Mouse (Mus musculus): ENCODE measurements at regions not wholly inside any gene's neighbourhood (a gene's known extent, or its start where the extent isn't known, plus 50 kb on each side); places are given as distances from the start of the nearest gene placed in this dataset.
A peak's percentile ranks its signal among the peaks of the same experiment; 100 is the strongest.

DNA sequence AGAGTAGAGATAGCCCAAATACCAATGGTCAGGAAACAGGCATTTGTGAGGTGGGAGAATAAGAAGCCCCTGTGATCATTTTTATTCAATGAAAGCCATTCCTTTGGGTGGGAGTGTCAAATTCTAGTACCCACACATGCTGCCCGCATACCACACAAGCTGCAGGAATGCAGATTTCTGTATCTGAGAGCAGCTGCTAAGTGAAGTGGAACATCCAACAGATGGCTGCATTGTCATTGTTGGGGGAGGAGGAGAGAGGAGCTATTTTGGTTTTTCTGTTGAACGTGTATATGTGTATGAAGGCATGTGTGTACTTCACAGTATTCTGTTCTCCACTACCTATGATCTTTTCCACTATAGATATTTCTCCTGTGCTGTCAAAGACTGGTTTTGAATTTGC is 392.3 kb upstream of the Mef2c start:
- DNase-seq (ENCODE audit: low read depth, low spot score) = peak; percentile 1

DNA sequence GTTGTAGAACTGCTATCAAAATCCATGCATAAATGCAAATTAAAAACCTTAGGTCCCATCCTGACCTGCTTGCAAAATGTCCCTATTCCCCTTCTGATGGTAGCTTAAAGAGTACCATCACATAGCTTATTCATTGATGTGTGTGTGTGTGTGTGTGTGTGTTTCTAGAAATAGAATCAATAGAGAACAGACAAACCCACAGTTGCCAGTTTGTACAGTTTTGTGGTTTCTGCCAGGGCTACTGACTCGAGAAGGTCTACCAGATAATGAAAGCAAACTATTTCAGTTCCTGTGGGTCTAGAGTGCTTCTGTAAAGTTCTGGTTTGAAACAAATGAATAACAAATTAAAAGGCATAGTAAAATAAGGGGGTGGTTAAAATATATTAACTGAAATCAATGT is 391.5 kb upstream of the Mef2c start:
- DNase-seq (ENCODE audit: low read depth, low spot score) = no peak

DNA sequence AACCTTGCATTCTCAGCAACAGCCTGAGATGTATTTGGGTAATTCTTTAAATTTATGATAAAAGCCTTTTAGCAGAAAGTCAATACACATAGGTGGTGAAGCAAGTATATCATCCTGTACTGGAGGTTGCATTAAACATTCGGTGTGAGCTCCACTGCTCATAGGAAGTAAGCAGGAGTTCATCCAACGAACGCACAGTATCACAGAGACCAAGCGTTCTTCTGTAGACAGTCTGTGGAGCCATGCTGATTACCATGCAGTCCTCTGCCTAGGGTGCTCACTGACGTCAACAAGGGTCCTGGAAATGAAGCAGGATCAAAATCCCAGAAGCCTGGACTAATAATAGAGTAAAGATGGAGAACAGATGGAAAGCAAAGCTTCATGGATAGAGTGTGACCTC is 391.1 kb upstream of the Mef2c start:
- no peak for DNase-seq (ENCODE audit: low read depth, low spot score)

DNA sequence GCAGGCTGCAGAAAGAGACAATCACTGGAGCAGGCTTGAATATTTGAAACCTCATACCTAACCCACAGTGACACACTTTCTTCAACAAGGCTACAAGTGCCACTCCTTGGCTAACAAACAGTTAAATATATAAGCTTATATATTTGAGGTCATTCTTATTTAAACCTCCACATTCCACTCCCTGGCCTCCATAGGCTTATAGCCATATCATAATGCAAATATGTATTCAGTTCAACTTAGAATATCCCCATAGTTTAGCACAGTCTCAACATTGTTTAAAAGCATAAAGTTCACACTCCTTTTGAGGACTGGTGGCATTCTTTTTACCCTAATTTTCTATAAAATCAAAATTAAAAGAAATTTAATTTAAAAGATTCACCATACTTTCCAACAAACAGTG is 390.0 kb upstream of the Mef2c start:
- DNase-seq (ENCODE audit: low read depth, low spot score) = no peak

DNA sequence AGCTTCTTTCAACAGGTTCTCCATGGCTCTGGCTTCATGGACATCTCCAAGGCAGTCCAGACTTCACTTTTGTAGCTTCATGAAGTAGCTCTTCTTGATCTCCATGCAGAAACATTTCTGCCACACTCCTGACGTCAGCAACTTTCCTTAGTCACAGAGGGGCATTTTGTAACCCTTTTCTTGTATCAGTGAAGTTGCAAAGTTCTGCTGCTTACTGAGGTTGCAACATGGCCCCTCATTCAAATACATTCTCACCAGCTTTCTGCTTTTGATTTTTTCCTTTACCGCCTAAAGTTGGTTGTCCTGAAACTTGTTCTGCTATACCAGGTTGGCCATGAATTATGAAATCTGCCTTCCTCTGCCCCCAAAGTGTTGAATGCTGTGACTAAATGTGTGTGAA is 389.4 kb upstream of the Mef2c start:
- DNase-seq (ENCODE audit: low read depth, low spot score) = no peak

DNA sequence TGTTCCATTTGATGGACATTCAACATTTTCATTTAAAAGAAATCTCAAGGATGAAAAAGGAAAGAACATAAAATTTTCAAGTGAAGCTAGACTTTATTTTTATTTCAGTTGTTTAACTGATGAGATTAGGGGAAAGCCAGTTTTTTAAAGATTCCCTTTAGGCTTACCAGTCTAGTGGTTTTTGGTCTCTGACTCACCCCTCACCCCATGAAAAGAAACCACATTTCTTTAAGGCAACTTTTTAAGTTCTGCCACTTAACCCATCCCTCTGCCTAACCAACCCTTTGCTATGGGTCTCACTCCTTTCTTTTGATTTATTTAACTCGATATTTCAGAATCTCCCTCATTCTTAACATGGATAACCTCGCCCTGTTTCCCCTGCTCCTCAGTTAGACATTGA is 388.1 kb upstream of the Mef2c start:
- DNase-seq (ENCODE audit: low read depth, low spot score) = no peak

DNA sequence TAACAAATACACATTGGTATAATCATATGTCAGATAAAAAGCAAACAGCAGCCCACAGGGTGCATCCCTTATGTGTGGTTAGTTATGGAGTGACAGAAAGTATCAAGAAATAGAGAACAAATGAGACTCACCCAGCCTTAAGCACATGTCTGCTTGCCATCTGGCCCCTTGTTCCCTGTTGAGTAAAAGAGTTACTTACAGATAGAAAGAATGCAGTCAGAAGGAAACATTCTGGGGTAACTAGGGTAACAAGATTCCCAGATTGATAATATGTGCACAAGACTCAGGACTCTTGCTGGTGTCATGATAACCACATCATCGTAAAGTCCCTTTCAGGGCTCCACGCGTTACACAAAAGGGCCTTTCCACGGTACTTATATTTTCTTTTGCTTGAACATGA is 383.5 kb upstream of the Mef2c start:
- no peak for DNase-seq (ENCODE audit: low read depth, low spot score)

DNA sequence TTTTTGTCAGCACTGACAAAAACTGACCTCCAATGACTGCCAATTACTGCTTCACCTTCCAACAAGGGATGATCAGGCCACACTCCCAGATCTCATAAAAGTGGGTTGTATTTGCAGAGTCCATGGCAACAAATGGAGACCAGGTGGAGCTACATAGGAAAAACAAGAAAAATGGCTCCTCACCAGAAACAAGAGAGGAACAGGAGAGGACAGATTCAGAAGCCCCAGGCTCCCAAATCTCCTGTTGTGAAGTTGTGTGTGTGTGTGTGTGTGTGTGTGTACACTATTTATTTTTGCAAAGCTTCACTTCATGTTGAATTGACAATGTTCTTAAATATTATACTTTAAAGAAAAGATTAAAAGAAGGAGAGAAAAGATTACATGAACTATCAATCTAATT is 380.2 kb upstream of the Mef2c start:
- DNase-seq (ENCODE audit: low read depth, low spot score) = no peak

DNA sequence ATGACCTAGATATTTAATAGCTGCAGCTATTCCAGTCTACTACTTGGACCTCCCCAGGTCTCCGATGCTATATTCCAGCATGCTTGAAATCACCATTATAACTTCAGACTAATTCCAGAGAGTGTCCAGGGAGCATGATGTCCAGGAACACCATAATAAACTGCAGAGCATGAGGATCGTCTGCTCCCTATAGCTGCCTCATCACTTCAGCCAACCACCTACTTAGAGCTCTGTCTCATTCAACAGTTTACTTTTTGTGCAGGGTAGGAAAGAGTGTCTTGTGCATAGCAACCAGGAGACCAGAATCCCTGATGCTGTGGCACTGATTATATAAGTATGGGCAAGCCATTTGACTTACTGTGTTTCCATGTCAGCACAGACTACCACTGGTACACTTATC is 379.2 kb upstream of the Mef2c start:
- no peak for DNase-seq (ENCODE audit: low read depth, low spot score)

DNA sequence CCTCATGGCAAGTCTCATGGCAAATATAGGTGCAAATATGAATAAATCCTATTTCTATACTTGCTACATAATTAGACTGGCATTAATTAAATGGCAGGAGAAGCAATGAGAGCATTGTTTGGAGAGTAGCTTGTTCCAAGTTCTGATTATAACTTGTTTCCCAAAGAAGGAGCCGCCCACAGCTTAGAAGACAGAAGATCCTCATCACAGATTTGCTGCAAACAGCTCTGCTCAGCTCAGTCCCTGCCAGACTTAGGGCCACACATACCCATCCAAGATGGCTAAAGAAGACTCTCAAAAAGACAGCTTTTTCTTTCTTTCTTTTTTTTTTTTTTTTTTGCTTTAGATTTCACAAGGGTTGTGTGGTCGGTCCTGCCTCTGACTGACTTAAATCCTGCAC is 377.4 kb upstream of the Mef2c start:
- DNase-seq (ENCODE audit: low read depth, low spot score) = no peak

DNA sequence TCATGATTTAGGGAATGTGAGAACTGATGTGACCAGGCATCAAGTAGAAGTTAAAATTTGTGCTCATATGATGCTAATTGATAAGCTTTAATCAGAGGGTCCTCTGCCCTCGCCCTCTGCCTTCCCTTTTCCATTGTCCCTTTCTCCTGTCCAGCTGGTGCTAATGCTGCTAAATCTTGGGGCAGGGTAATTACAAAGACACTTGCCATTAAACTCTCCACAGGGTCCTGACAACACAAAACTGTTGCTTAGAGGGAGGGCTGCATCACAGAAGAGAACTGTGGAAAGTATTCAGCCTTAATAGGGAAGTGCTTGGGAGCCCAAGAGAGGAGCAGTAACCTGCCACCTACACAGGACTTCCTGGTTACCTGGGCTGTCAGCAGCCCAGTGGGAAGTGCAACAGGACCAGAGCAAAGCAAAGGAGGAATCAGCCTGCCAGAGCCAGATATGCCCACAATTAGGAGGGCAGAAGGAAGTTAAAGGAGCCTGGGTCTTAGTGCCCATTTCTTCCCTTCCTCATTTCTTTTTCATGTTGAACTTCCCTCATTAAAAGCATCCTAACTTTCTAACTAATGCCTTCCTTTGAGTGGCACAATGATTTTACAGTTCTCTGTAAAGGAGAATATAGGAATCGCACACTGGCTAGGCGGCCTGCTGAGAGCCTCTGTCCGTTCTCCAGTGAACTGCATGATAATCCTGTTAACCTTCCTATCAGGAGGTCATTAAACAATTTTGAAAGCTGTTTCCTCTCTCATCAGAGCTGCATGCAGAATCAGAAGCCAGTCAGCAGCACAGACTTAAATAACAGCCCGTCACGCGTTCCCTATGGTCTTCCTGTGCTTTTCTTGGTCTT is 372.5 kb upstream of the Mef2c start:
- no peak for DNase-seq (ENCODE audit: low read depth, low spot score)

DNA sequence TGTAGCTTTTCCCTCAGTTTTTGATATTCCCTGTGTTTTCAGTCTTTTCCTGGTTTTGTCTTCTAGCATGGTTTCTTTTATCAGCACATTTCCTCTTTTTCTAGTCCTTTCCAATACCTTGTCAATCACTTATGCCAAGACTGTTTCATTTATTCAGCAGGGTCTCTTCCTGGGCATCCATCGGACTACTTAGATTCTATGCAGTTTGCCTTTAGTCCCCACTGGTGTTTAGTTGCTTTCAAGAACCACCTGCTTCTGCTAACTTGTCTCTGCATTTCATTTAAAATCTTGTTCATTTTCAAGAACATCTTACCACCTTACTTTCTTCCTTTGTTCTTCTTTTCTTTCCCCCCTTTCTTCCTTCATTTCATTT is 371.9 kb upstream of the Mef2c start:
- no peak for DNase-seq (ENCODE audit: low read depth, low spot score)

DNA sequence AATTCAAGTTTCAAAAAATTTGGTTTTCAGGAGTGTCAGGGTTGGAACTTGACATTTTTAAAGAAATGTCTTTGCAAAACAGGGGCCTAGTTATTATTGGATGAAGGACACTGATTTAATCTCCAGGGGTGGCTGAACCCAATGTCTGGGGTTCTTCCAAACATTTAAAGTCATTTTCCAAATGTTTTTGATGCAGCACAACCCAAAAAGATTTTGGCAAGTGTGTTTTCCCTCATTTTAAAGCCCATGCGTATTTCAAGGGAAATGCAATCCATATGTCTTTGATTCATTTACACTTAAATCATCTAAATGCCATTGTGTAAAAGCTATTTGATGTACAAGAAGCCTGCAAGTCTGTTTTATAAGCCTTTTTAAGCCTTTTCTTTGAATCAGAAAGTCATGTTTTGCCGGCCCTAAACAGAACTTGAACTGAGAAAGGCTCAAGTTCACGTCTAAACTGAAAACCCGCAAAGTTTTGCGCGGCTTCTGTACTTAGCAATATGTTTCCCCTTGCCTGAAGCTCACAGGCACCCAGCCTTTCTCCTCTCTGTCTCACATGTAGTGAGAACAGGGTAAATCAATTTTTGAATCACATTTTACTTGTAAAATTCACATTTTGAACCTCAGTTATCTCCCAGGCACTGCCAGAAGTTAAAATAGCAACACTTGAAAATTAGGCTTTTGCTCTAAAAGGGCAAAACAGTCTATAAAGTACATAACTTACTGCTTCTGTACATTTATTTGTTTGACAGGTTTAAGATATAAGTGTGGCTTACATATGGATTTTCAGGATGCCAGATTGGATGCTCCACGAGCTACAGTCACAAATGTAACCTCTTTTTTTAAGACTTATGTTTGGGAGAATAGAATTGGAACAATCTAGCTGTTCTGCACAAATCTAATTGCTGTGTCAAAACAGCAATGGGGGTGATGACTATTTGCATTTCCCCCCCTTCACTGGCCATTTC is 370.9 kb upstream of the Mef2c start:
- no peak for DNase-seq (ENCODE audit: low read depth, low spot score)

DNA sequence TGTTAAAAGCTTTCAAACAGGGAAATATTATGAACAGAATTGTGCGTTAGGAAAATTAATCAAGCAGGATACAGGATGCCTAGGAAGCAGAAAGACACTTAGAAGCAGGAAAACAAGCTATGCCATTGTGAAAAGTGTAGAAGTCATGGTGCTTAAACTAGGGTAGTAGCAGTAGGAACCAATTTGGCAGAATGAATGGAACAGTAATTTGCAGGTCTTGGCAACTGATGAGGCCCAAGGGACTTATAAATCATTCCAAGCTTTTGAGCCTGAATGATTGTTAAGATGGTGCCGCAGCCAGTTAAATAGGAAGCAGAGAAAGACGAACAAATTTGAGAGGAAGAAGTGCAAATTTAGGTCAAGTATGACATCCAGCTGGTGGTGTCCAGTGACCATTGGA is 360.5 kb upstream of the Mef2c start:
- no peak for DNase-seq (ENCODE audit: low read depth, low spot score)

DNA sequence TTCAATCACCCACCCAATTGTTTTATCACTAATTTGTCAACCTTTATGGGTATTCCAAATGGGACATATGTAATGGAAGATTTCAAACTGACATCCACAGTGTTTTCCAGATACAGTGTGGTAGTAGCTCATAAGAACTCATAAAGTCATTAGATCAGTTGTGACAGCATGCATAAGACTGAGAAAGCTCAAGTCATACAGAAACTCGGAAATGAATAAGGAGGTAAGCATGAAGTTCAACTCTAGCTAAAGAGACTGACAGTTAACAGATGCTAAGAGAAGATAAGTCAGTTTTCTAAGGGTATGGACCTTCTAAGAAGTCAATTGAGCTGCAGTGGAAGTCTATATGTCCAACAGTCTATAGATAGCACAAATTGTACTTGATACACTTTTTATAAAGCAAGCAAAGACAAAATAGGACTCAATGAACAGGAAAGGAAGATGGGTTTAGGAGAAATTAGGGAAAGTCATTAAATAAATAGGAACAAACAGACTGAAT is 349.2 kb upstream of the Mef2c start:
- DNase-seq (ENCODE audit: low read depth, low spot score) = no peak

DNA sequence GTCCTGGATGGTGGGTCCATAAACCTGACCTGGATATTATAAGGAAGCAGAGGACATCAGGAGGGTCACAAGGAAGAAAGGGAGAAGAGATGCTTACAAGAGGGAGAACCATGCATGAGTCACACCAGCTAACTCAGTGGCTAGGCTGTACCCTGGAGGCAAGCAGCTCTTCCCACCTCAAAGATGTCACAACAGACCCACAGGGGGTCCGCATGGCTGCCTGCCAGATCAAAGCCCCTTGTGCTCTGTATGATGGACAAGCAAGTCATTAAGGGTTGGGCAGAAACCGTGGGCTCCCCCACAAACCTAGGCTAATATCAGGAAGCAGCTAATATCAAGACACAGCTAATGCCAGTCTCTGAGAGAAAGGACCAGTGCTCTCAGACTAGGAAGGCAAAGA is 343.9 kb upstream of the Mef2c start:
- DNase-seq (ENCODE audit: low read depth, low spot score) = no peak

DNA sequence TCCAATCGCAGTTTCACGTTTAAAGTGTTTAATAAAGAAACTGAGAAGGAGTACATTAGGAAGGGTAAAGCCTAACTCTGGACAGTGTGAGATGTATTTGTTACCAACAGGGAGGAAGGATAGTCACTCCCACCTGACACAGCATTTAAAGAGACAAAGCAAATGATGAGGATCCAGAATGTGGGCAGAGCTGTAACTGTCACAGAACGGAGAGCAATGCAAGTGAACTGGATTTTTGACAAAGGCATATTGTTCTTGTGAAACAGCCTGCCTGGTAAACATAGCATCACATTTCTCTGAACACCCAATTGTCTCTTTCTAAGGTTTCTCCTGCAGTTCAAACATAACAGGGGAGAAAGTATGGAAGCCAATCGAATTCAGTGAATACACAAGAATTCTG is 341.1 kb upstream of the Mef2c start:
- no peak for DNase-seq (ENCODE audit: low read depth, low spot score)

DNA sequence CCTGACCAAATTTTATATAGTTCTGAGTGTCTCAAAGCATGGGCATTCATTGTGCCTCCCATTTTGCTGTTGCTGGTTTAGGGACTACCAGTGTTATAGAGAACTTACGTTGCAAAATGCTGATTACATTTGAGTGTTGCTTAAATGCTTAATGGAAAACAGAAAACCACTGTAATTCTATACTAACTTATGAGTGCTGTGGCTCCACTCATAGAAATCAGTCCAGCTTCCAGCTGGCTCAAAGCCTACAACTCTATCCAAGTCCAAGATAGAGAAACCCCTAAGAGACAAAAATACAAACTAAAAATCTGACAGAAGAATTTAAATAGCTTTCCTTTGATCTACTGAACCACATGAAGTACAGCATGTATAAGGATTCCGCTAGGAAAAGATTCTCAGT is 328.7 kb upstream of the Mef2c start:
- no peak for DNase-seq (ENCODE audit: low read depth, low spot score)

DNA sequence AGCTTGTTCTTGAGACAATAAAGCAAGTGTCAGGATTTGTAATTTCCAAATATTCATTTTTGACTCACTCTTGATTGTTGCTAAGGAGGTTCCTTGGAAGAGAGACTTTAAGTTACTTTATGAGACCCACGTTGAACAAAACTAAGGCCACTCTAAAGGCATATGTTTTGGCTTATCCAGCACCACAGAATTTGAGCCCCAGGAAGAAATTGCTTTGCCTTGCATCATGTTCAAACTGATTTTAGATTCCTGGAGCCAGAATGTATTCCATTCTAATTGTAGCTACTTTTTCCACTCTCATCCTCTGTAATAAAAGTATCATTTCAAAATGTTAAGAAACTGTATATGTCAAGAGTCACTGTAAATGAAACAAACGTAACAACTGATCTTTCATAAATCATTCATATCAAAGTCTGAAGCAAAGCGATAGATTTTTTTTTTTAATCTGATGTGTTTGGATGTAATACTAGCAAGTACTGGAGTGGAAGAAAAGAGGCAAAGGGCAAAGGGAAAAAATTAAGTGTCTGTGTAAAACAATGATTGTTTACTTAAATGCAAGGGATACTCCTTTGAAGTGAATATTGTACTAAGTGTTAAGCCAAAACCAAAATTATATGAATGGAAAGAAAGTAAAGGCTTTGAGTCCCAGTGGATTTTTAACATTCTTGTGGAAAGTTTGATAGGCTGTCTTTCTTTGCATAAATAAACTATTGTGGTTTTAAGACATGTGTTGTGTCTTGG is 301.7 kb upstream of the Mef2c start:
- DNase-seq (ENCODE audit: low read depth, low spot score) = no peak

DNA sequence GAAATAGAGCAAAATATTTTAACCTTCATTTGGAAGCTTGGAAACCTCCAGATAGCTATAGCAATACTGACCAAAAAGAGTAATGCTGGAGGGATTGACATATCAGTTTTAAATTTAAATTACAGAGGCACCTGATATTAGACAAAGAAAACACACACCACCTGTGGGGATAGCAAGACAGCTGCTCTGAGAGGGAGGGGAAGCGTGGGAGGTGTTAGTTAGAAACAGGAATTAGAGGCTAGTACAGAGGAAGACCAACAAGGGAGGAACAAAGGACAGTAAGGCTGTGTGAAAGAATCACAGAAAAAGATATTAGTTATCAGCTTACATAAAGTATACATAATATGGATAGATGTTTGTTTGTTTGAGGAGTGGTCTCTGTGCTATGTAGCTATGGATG is 297.2 kb upstream of the Mef2c start:
- DNase-seq (ENCODE audit: low read depth, low spot score) = no peak

DNA sequence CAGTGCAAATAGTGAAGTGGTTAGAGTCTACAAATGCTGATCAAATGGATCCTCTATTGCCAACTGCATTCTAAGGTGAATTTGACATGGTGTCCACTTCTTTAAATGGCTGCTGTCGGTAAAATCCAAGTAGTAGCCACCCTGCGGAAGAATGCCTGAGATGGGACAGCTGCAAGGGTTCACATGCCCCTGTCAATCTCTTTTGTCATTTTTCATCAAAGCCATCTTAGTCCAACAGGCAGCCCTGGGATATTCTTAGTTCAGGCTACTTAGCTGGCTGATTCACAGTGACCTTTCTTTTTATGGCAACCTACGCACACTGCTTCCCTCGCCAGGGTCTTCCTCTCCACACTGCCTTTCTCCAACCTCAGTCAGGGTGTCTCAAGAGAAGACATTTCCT is 296.3 kb upstream of the Mef2c start:
- no peak for DNase-seq (ENCODE audit: low read depth, low spot score)

DNA sequence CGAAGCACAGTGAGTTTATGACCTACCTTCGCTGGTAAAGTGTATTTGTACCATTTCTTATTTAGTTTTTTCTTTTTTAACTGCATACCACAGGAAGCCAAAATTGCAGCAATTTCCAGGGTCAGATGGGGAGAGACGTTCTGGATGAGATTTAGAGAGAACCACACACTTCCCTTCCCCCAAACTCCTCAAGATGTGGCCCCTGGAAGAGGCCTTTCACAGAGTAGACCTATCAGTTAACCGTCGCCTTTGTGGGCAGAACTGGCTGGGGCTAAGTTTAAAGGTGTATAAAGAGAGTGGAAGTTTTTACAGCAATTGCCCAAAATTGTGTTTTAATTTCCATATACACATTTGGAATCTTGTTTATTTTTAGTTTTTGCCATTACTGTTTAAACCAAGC is 295.7 kb upstream of the Mef2c start:
- DNase-seq (ENCODE audit: low read depth, low spot score) = no peak

All from ZHBTc4 (cell line).